Mouse (Mus musculus) erythroblast, adult 5-6 weeks (primary cell): ENCODE results near the gene Akap2. TPM values are rescaled to one million over a fixed set of nuclear protein-coding genes. Genes with fewer than 3 reads are reported as not detected.

ENCODE experiments used
- ATAC-seq: replicated peaks from 2 replicates; pipeline ENCODE4 v1.8.0; 2016; ENCODE audit warnings: moderate number of reproducible peaks, mild to moderate bottlenecking, moderate TSS enrichment, inconsistent platforms; ENCODE audit not compliant: poor library complexity, low FRiP score, severe bottlenecking
- total RNA-seq, 2 experiments: library from RNA; stranded (forward) in 1 of 2; stranded (reverse) in 1 of 2; fragments of 150-400 nt in 1 of 2; fragments of 200-764, 138-1000 nt in 1 of 2; gene quantifications; 2 replicates each; pipeline versions ENCODE4 v1.2.3 to v1.2.4; 2015 to 2017; ENCODE audit warnings: low replicate concordance in 2 of 2

Gene Akap2
- total RNA-seq, 2 experiments from 2014 or later, result not detected

- no peak for ATAC-seq
Observed at GRCm38 (mm10) chr4:57821556-57822356, 104.3 kb downstream of the Akap2 start.

- ATAC-seq, result no peak
Observed at GRCm38 (mm10) chr4:57822641-57823040, 105.2 kb downstream of the Akap2 start.

GRCm38 (mm10) chr4:57824626-57825240 is 107.3 kb downstream of the Akap2 start:
- ATAC-seq, result no peak

DNA sequence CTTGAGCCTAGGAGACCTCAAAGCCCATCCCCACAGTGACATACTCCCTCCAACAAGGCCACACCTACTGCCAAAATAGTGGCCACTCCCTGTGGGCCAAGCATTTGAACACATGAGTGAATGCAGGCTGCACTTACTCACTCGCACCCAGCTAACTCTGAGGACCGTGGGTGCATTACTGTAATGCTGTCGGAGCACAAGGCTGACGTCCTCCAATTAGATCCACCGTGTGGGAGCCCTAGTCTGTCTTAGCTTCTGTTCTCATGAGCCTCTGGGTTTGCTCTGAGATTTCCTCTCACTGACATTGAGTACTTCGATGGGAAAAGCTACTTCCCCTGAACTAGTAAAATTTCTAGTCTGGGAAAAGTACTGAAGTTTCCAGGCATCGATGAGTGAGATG is 108.8 kb downstream of the Akap2 start:
- no peak for ATAC-seq

GRCm38 (mm10) chr4:57829131-57829530 is 111.7 kb downstream of the Akap2 start:
- no peak for ATAC-seq

DNA sequence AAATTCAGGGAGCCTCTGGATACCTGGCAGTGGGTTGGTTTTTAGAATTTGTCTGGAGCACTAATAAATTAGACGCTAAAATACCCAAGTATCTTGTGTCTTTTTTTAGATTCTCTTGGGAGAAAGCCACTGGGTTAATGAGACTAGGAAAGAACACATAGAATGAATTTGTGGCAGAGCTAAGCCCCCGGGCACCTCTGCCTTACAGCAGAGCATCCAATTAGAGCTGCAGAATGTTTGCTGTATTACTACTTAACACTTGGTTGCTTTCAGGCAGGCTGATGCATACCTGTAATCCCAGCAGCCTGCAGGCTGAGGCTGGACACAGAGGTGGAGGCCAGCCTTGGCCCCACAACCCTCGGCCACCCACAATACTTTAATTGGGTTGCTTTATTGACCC is 112.3 kb downstream of the Akap2 start:
- ATAC-seq, result no peak

- no peak for ATAC-seq
Observed at GRCm38 (mm10) chr4:57832318-57832717, 114.9 kb downstream of the Akap2 start.

DNA sequence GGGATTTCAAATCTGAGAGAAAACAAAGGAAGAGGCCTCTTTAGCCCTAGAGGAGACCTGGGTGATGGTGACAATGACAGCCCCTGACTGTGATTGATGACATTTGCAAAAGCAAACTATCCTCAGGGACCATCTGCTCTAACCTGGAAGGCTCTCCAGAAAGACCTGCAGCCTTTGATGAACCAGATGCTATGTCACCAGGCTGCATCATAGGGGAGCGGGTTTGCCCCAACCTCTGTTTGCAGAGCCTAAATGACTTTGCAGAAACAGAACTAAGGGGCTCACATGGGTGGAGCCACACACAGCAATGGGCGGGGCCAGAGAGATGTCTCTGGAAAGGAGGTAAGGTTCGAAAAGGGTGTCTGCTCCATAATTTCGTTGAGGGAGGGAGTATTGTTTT is 115.6 kb downstream of the Akap2 start:
- ATAC-seq, result no peak

GRCm38 (mm10) chr4:57834141-57834540 is 116.7 kb downstream of the Akap2 start:
- no peak for ATAC-seq

DNA sequence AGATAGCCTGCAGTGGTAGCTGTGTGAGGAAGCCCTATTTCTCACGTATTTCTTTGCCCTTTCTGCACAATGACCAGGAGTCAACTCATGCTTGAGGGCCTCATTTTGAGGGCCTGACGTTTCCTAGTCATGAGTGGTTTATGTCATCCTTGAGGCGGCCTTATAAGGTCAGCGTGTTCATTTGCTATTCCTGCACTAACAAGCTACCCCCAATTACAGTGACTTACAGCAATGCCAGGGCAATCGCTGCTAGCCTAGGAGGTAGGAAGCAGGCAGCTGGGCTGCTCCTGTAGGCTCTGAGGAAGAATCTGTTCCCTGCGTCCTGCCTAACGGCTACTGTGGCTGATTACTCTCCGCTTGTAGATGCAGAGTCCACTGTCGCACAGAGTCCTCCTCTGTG is 119.6 kb downstream of the Akap2 start:
- no peak for ATAC-seq

- no peak for ATAC-seq
Observed at GRCm38 (mm10) chr4:57839343-57839742, 121.9 kb downstream of the Akap2 start.

DNA sequence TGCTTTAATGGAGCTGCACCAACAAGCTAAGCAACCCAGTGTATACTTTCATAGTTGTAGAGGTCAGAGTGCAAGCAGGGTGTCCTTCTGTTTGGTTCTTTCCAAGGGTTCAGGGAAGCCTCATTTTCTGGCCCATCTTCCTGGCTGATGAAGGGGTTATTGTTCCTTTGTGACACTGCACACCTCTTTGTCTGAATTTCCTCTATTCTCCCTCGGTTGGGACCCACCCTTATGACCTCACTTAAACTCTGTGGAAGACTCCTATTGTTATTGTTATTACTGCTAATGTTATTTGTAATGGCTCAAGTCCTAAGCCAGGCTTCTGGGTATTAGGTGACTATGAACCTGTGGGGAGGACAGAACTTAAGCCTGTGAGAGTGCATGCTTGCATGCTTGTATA is 124.5 kb downstream of the Akap2 start:
- no peak for ATAC-seq

DNA sequence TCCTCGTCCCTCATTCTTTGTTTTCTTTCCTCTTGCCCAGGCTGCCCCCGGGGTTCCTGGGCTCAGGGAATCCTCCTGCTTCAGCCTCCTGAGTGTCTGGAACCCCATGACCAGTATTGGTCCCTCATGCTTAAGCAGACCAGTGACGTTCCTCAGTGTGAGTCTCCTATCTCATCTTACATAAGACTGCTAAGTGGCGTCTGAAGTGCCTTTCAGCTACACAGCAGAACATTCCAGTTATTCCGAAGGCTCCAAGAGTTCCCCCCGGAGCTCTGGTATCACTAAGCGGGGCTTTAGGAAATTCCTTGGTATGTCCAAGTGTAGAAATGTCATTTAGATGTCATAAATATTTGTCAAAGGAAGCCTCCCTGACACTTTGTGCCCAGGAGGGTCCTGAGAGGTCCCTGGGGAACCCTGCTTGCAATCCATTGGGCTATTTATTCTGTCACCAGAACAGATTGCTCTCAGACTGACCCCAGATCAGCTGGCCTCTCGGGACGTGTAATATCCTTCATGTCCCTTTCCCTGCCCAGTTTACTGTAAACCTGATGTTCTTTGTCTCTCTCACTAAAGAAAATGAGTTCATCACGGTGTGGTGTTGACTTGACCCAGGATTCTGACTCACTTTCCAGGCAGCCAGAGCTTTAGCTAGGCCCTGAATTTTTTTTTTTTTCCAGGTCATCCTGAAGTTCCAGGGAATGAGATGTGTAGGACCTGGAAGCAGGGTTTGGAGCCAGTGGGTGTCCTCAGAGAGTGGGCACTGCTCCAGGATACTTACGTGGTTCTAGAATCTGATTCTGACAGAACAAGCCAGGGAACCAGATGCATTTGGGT is 125.2 kb downstream of the Akap2 start:
- ATAC-seq, result no peak

GRCm38 (mm10) chr4:57845031-57845431 is 127.6 kb downstream of the Akap2 start:
- no peak for ATAC-seq

GRCm38 (mm10) chr4:57845541-57846210 is 128.2 kb downstream of the Akap2 start:
- no peak for ATAC-seq

- ATAC-seq, result no peak
Observed at GRCm38 (mm10) chr4:57846381-57846990, 129.0 kb downstream of the Akap2 start.

GRCm38 (mm10) chr4:57846991-57847422 is 129.6 kb downstream of the Akap2 start:
- ATAC-seq, result no peak

DNA sequence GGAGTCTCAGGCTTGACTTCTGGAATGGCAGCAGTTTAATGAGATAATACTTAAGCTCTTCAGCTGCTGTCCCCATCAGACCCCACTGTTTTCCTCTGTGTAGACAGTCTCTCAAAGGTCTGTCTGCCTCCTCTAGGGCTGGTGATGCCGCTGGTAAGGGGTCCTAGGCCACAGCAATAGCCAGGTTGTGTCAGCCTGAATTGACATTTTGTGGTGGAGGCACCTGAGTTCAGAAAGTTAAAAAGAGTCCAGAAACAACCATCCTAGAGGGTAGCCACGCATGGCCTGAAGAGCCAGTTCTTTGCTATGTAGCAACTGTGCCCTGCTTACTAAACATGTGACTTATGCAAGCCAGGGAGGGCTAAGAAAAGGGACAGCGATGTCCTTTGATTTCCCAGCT is 130.2 kb downstream of the Akap2 start:
- ATAC-seq, result no peak

DNA sequence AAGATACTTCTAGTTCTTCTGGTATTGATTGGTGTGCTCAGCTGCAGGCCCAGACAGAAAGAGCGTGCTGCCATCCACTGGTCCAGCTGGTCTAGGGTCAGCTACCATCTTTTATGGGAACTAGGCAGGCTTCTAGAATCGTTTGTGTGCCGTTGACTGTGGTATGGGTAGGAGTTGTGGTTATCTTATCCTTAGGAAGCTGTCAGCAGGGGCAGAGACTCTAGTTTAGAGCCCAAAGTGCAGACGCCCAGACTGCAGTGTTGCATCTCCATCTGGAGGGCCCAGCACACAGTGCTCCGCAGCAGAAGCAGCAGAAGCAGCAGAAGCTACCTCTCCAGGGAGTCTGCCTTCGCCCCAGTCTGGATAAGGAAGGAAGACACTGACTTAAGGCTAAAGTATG is 132.0 kb downstream of the Akap2 start:
- no peak for ATAC-seq

- ATAC-seq, result no peak
Observed at GRCm38 (mm10) chr4:57851731-57852130, 134.3 kb downstream of the Akap2 start.
